Mouse (Mus musculus) left cerebral cortex, adult 11 months (tissue): ENCODE data around the gene Mef2d.

Source experiments
- DNase-seq: peaks from one replicate; pipeline ENCODE4 v3.0.0; 2022; ENCODE audit warnings: low spot score

Mef2d gene

GRCm38 (mm10) chr3:88181374-88181773, 39.2 kb downstream of the Mef2d start:
- no peak for DNase-seq

- DNase-seq: no peak
Measured at GRCm38 (mm10) chr3:88186424-88186823, 44.3 kb downstream of the Mef2d start.

GRCm38 (mm10) chr3:88191146-88191545, 49.0 kb downstream of the Mef2d start:
- DNase-seq: no peak

GRCm38 (mm10) chr3:88191820-88192616, 49.8 kb downstream of the Mef2d start:
- DNase-seq: no peak

- DNase-seq: no peak
Measured at GRCm38 (mm10) chr3:88197741-88198504, 55.8 kb downstream of the Mef2d start.

GRCm38 (mm10) chr3:88198505-88199020, 56.4 kb downstream of the Mef2d start:
- DNase-seq: no peak

GRCm38 (mm10) chr3:88199541-88200110, 57.5 kb downstream of the Mef2d start:
- DNase-seq: no peak

- no peak for DNase-seq
Measured at GRCm38 (mm10) chr3:88200161-88200971, 58.2 kb downstream of the Mef2d start.

- DNase-seq: no peak
Measured at GRCm38 (mm10) chr3:88200972-88201330, 58.8 kb downstream of the Mef2d start.

- no peak for DNase-seq
Measured at GRCm38 (mm10) chr3:88201640-88202039, 59.5 kb downstream of the Mef2d start.

GRCm38 (mm10) chr3:88202986-88203385, 60.8 kb downstream of the Mef2d start:
- DNase-seq: no peak

- no peak for DNase-seq
Measured at GRCm38 (mm10) chr3:88203456-88203855, 61.3 kb downstream of the Mef2d start.

GRCm38 (mm10) chr3:88203999-88204700, 62.0 kb downstream of the Mef2d start:
- no peak for DNase-seq

GRCm38 (mm10) chr3:88204751-88205150, 62.6 kb downstream of the Mef2d start:
- DNase-seq: no peak

- no peak for DNase-seq
Measured at GRCm38 (mm10) chr3:88205176-88205562, 63.0 kb downstream of the Mef2d start.

- DNase-seq: no peak
Measured at GRCm38 (mm10) chr3:88205563-88206491, 63.7 kb downstream of the Mef2d start.

GRCm38 (mm10) chr3:88206500-88206899, 64.3 kb downstream of the Mef2d start:
- DNase-seq: no peak

GRCm38 (mm10) chr3:88206901-88207371, 64.8 kb downstream of the Mef2d start:
- DNase-seq: no peak

- no peak for DNase-seq
Measured at GRCm38 (mm10) chr3:88207451-88208100, 65.4 kb downstream of the Mef2d start.
